Mouse (Mus musculus) cerebellum, postnatal 4 days (tissue): ENCODE measurements around the gene Atp2b2.

Experiments
- DNase-seq, 2 experiments: peaks; one replicate each; pipeline ENCODE4 v3.0.0; 2022; ENCODE audit warnings: low spot score in 2 of 2, mixed read lengths in 1 of 2

Atp2b2 gene

GRCm38 (mm10) chr6:113857310-113857873, 185.0 kb downstream of the Atp2b2 start:
- DNase-seq, result no peak

GRCm38 (mm10) chr6:113856790-113857189, 185.6 kb downstream of the Atp2b2 start:
- peak in 1 of 2 experiments; percentile 64 for DNase-seq

- DNase-seq, result no peak
Observed at GRCm38 (mm10) chr6:113856095-113856646, 186.2 kb downstream of the Atp2b2 start.

GRCm38 (mm10) chr6:113855581-113855980, 186.8 kb downstream of the Atp2b2 start:
- no peak for DNase-seq

GRCm38 (mm10) chr6:113852318-113852717, 190.1 kb downstream of the Atp2b2 start:
- peak; percentile 27 to 40 for DNase-seq

- no peak for DNase-seq
Observed at GRCm38 (mm10) chr6:113849819-113850218, 192.6 kb downstream of the Atp2b2 start.

- no peak for DNase-seq
Observed at GRCm38 (mm10) chr6:113848655-113849054, 193.8 kb downstream of the Atp2b2 start.

GRCm38 (mm10) chr6:113847092-113847491, 195.3 kb downstream of the Atp2b2 start:
- DNase-seq, result no peak

- DNase-seq, result no peak
Observed at GRCm38 (mm10) chr6:113843248-113843647, 199.2 kb downstream of the Atp2b2 start.

- DNase-seq, result no peak
Observed at GRCm38 (mm10) chr6:113838493-113838892, 203.9 kb downstream of the Atp2b2 start.

GRCm38 (mm10) chr6:113837740-113838139, 204.7 kb downstream of the Atp2b2 start:
- DNase-seq, result no peak

GRCm38 (mm10) chr6:113836545-113836944, 205.9 kb downstream of the Atp2b2 start:
- DNase-seq, result no peak

- DNase-seq, result no peak
Observed at GRCm38 (mm10) chr6:113830463-113830862, 211.9 kb downstream of the Atp2b2 start.

GRCm38 (mm10) chr6:113827309-113827708, 215.1 kb downstream of the Atp2b2 start:
- no peak for DNase-seq

- DNase-seq, result peak; percentile 52 to 80
Observed at GRCm38 (mm10) chr6:113822417-113822816, 220.0 kb downstream of the Atp2b2 start.

GRCm38 (mm10) chr6:113816690-113817089, 225.7 kb downstream of the Atp2b2 start:
- DNase-seq, result no peak

- DNase-seq, result no peak
Observed at GRCm38 (mm10) chr6:113811462-113811861, 231.0 kb downstream of the Atp2b2 start.

- DNase-seq, result no peak
Observed at GRCm38 (mm10) chr6:113810667-113811066, 231.7 kb downstream of the Atp2b2 start.

GRCm38 (mm10) chr6:113806241-113806640, 236.2 kb downstream of the Atp2b2 start:
- no peak for DNase-seq

- no peak for DNase-seq
Observed at GRCm38 (mm10) chr6:113801233-113801632, 241.2 kb downstream of the Atp2b2 start.

- DNase-seq, result no peak
Observed at GRCm38 (mm10) chr6:113799915-113800314, 242.5 kb downstream of the Atp2b2 start.

- DNase-seq, result no peak
Observed at GRCm38 (mm10) chr6:113799349-113799748, 243.1 kb downstream of the Atp2b2 start.

- DNase-seq, result no peak
Observed at GRCm38 (mm10) chr6:113798921-113799320, 243.5 kb downstream of the Atp2b2 start.

GRCm38 (mm10) chr6:113795241-113795702, 247.1 kb downstream of the Atp2b2 start:
- DNase-seq, result peak in 1 of 2 experiments; percentile 34
